Mouse (Mus musculus) stomach, embryonic 15.5 days (tissue): ENCODE measurements around the gene Bag5. TPM values are rescaled to one million over a fixed set of nuclear protein-coding genes. Genes with fewer than 3 reads are reported as not detected.
"Not testable (repeated sequence)": the region's sequence is repeated elsewhere in the genome, so short reads cannot be mapped to it uniquely, and the experiment has no call there.

ENCODE experiments used
- ATAC-seq: fragments of 200-750 bp; cut with Nextera tagmentation; 2 replicates; pipeline ENCODE4 v1.8.0; 2017; ENCODE audit warnings: low read depth, moderate number of reproducible peaks, moderate TSS enrichment; ENCODE audit not compliant: insufficient read depth, low FRiP score
- H3K27ac ChIP-seq: fragments of 300-500 bp; sonication (generic); 2 replicates; pipeline ENCODE4 v1.5.1; 2015; ENCODE audit warnings: mild to moderate bottlenecking, inconsistent platforms
- H3K27me3 ChIP-seq: fragments of 300-500 bp; sonication (generic); replicated peaks from 2 replicates; pipeline ENCODE4 v1.6.1; 2015; ENCODE audit warnings: inconsistent platforms
- H3K36me3 ChIP-seq: fragments of 300-500 bp; sonication (generic); 2 replicates; pipeline ENCODE4 v1.6.1; 2015; ENCODE audit warnings: inconsistent platforms
- H3K4me1 ChIP-seq: fragments of 300-500 bp; sonication (generic); 2 replicates; pipeline ENCODE4 v1.6.1; 2015; ENCODE audit warnings: inconsistent platforms
- H3K4me2 ChIP-seq: fragments of 300-500 bp; sonication (generic); 2 replicates; pipeline ENCODE4 v1.6.1; 2015; ENCODE audit warnings: mild to moderate bottlenecking, inconsistent platforms
- H3K4me3 ChIP-seq: fragments of 300-500 bp; sonication (generic); replicated peaks from 2 replicates; pipeline ENCODE4 v1.5.1; 2015; ENCODE audit warnings: inconsistent platforms
- H3K9ac ChIP-seq: fragments of 300-500 bp; sonication (generic); 2 replicates; pipeline ENCODE4 v1.6.1; 2015; ENCODE audit warnings: inconsistent platforms
- H3K9me3 ChIP-seq: fragments of 300-500 bp; sonication (generic); 2 replicates; pipeline ENCODE4 v1.6.1; 2016; ENCODE audit warnings: inconsistent platforms
- WGBS: fragments of 180-500 bp; shearing (Covaris S2); methylation state at CpG from one replicate; pipeline ENCODE4 v1.1.7; 2015; 5-methylcytosine and 5-hydroxymethylcytosine counted together
- polyA plus RNA-seq: library from polyadenylated mRNA; unstranded; fragments of >200 nt; fragmentation: Nextera tagmentation; extraction: Ambion mirVana; gene quantifications from 2 replicates; pipeline ENCODE4 v1.2.1, GENCODE M21; 2015

Bag5 gene
- polyA plus RNA-seq, 1 experiment from 2014 or later = 50.9 TPM

- 90% methylated on average over 6 of the region's 6 CpGs for WGBS
- no peak overlapping the region for H3K9ac ChIP-seq
- no peak overlapping the region for H3K4me2 ChIP-seq
- H3K4me3 ChIP-seq = no peak overlapping the region
- no peaks in the 10 kb centered on the region for H3K4me1 ChIP-seq
- no peak overlapping the region for H3K27ac ChIP-seq
- H3K27me3 ChIP-seq = no peaks in the 10 kb centered on the region
- no peaks in the 10 kb centered on the region for H3K9me3 ChIP-seq
- no peak for ATAC-seq
- no peaks in the 10 kb centered on the region for H3K36me3 ChIP-seq
Measured at GRCm38 (mm10) chr12:111752491-111752890, 39.4 kb upstream of the Bag5 start.

- ATAC-seq = no peak
- no peaks in the 10 kb centered on the region for H3K36me3 ChIP-seq
- WGBS = 88% methylated on average over 3 of the region's 3 CpGs
- H3K4me2 ChIP-seq = no peak overlapping the region
- H3K9ac ChIP-seq = no peak overlapping the region
- H3K4me3 ChIP-seq = no peak overlapping the region
- peaks cover 13% of the 10 kb centered on the region for H3K4me1 ChIP-seq
- no peaks in the 10 kb centered on the region for H3K9me3 ChIP-seq
- H3K27me3 ChIP-seq = no peaks in the 10 kb centered on the region
- H3K27ac ChIP-seq = no peak overlapping the region
Measured at GRCm38 (mm10) chr12:111750739-111751138, 37.7 kb upstream of the Bag5 start.

- H3K27me3 ChIP-seq = no peaks in the 10 kb centered on the region
- H3K4me3 ChIP-seq = no peak overlapping the region
- WGBS = 79% methylated on average over 7 of the region's 7 CpGs
- peaks cover 37% of the 10 kb centered on the region for H3K4me1 ChIP-seq
- H3K36me3 ChIP-seq = no peaks in the 10 kb centered on the region
- no peak for ATAC-seq
- H3K27ac ChIP-seq = no peak overlapping the region
- H3K9ac ChIP-seq = no peak overlapping the region
- no peak overlapping the region for H3K4me2 ChIP-seq
- H3K9me3 ChIP-seq = no peaks in the 10 kb centered on the region
Measured at GRCm38 (mm10) chr12:111747421-111747820, 34.4 kb upstream of the Bag5 start.

- Histone ChIP-seq H3K36me3 (no peaks in the 10 kb centered on the region), H3K27me3 (no peaks in the 10 kb centered on the region), H3K9ac (no peak overlapping the region), H3K4me2 (peak overlapping the region; percentile 19; the same call in 1 of the 2 replicates), H3K27ac (peak overlapping the region; percentile 87), H3K4me1 (peaks cover 37% of the 10 kb centered on the region), H3K9me3 (no peaks in the 10 kb centered on the region), H3K4me3 (no peak overlapping the region)
- peak; percentile 80 for ATAC-seq
- WGBS = 37% methylated on average over 5 of the region's 5 CpGs
Measured at GRCm38 (mm10) chr12:111746091-111746490, 33.0 kb upstream of the Bag5 start.

- H3K9ac ChIP-seq = no peak overlapping the region
- H3K4me1 ChIP-seq = peaks cover 37% of the 10 kb centered on the region
- no peaks in the 10 kb centered on the region for H3K9me3 ChIP-seq
- no peak for ATAC-seq
- no peak overlapping the region for H3K4me3 ChIP-seq
- no peak overlapping the region for H3K4me2 ChIP-seq
- 74% methylated on average over 6 of the region's 6 CpGs for WGBS
- H3K27ac ChIP-seq = 0 out of 2 replicates have a peak overlapping the region, but pooled peaks have one; percentile 87
- no peaks in the 10 kb centered on the region for H3K36me3 ChIP-seq
- H3K27me3 ChIP-seq = no peaks in the 10 kb centered on the region
Measured at GRCm38 (mm10) chr12:111745274-111745673, 32.2 kb upstream of the Bag5 start.

GRCm38 (mm10) chr12:111743981-111744423 lies 30.9 kb upstream of the Bag5 start:
- H3K36me3 ChIP-seq = no peaks in the 10 kb centered on the region
- no peak overlapping the region for H3K4me3 ChIP-seq
- peaks cover 37% of the 10 kb centered on the region for H3K4me1 ChIP-seq
- H3K27ac ChIP-seq = peak overlapping the region; percentile 89
- H3K27me3 ChIP-seq = no peaks in the 10 kb centered on the region
- no peak for ATAC-seq
- no peaks in the 10 kb centered on the region for H3K9me3 ChIP-seq
- WGBS = 54% methylated on average over 11 of the region's 11 CpGs
- peak overlapping the region; percentile 16; the same call in 1 of the 2 replicates for H3K4me2 ChIP-seq
- H3K9ac ChIP-seq = no peak overlapping the region

GRCm38 (mm10) chr12:111743419-111743818 lies 30.4 kb upstream of the Bag5 start:
- no peak overlapping the region for H3K9ac ChIP-seq
- ATAC-seq = peak; percentile 77; the same call in 1 of the 2 replicates
- H3K4me1 ChIP-seq = peaks cover 37% of the 10 kb centered on the region
- H3K4me3 ChIP-seq = no peak overlapping the region
- H3K36me3 ChIP-seq = no peaks in the 10 kb centered on the region
- H3K27ac ChIP-seq = peak overlapping the region; percentile 89
- WGBS = 38% methylated on average over 2 of the region's 2 CpGs
- H3K27me3 ChIP-seq = no peaks in the 10 kb centered on the region
- peak overlapping the region; percentile 16; the same call in 1 of the 2 replicates for H3K4me2 ChIP-seq
- no peaks in the 10 kb centered on the region for H3K9me3 ChIP-seq

GRCm38 (mm10) chr12:111741338-111741737 lies 28.3 kb upstream of the Bag5 start:
- no peak overlapping the region for H3K27ac ChIP-seq
- no peak for ATAC-seq
- no peaks in the 10 kb centered on the region for H3K36me3 ChIP-seq
- WGBS = 74% methylated on average over 8 of the region's 8 CpGs
- no peak overlapping the region for H3K9ac ChIP-seq
- no peaks in the 10 kb centered on the region for H3K27me3 ChIP-seq
- peaks cover 29% of the 10 kb centered on the region for H3K4me1 ChIP-seq
- H3K4me2 ChIP-seq = no peak overlapping the region
- no peaks in the 10 kb centered on the region for H3K9me3 ChIP-seq
- H3K4me3 ChIP-seq = no peak overlapping the region

- no peak overlapping the region for H3K4me2 ChIP-seq
- no peak overlapping the region for H3K9ac ChIP-seq
- H3K4me3 ChIP-seq = no peak overlapping the region
- no peaks in the 10 kb centered on the region for H3K9me3 ChIP-seq
- ATAC-seq = no peak
- no peaks in the 10 kb centered on the region for H3K36me3 ChIP-seq
- no peaks in the 10 kb centered on the region for H3K27me3 ChIP-seq
- no peak overlapping the region for H3K27ac ChIP-seq
- WGBS = 16% methylated on average over 3 of the region's 3 CpGs
- H3K4me1 ChIP-seq = peaks cover 7% of the 10 kb centered on the region
Measured at GRCm38 (mm10) chr12:111738754-111739153, 25.7 kb upstream of the Bag5 start.

GRCm38 (mm10) chr12:111737370-111737769 lies 24.3 kb upstream of the Bag5 start:
- Histone ChIP-seq H3K27me3 (no peaks in the 10 kb centered on the region), H3K27ac (no peak overlapping the region), H3K9me3 (no peaks in the 10 kb centered on the region), H3K4me2 (no peak overlapping the region), H3K4me1 (no peaks in the 10 kb centered on the region), H3K36me3 (no peaks in the 10 kb centered on the region), H3K4me3 (no peak overlapping the region), H3K9ac (no peak overlapping the region)
- no peak for ATAC-seq
- WGBS = 69% methylated on average over 9 of the region's 9 CpGs

- H3K4me3 ChIP-seq, H3K9ac ChIP-seq, H3K4me1 ChIP-seq, H3K27ac ChIP-seq, H3K27me3 ChIP-seq, H3K4me2 ChIP-seq, ATAC-seq, H3K9me3 ChIP-seq, H3K36me3 ChIP-seq: not testable (repeated sequence)
- 88% methylated on average over 8 of the region's 8 CpGs for WGBS
Measured at GRCm38 (mm10) chr12:111736676-111737075, 23.6 kb upstream of the Bag5 start.

- H3K9me3 ChIP-seq = no peaks in the 10 kb centered on the region
- no peak for ATAC-seq
- WGBS = 86% methylated on average over 3 of the region's 3 CpGs
- H3K27ac ChIP-seq = no peak overlapping the region
- H3K36me3 ChIP-seq = 0 out of 2 replicates have a peak, but pooled peaks cover under 1% of the 10 kb centered on the region
- no peak overlapping the region for H3K9ac ChIP-seq
- H3K4me3 ChIP-seq = no peak overlapping the region
- no peaks in the 10 kb centered on the region for H3K27me3 ChIP-seq
- no peaks in the 10 kb centered on the region for H3K4me1 ChIP-seq
- H3K4me2 ChIP-seq = no peak overlapping the region
Measured at GRCm38 (mm10) chr12:111734912-111735311, 21.9 kb upstream of the Bag5 start.

- H3K9ac ChIP-seq = no peak overlapping the region
- H3K4me3 ChIP-seq = no peak overlapping the region
- no peaks in the 10 kb centered on the region for H3K27me3 ChIP-seq
- no peaks in the 10 kb centered on the region for H3K9me3 ChIP-seq
- WGBS = 56% methylated on average over 5 of the region's 5 CpGs
- no peaks in the 10 kb centered on the region for H3K4me1 ChIP-seq
- no peak for ATAC-seq
- H3K27ac ChIP-seq = no peak overlapping the region
- no peak overlapping the region for H3K4me2 ChIP-seq
- peaks cover 3% of the 10 kb centered on the region; the same call in 1 of the 2 replicates for H3K36me3 ChIP-seq
Measured at GRCm38 (mm10) chr12:111732921-111733320, 19.9 kb upstream of the Bag5 start.
